Mouse (Mus musculus) kidney, adult 9 months (tissue): Measurements from ENCODE around the gene Ccdc190.

Experiments used
- DNase-seq: peaks from one replicate; pipeline ENCODE4 v3.0.0; 2022

Ccdc190 gene

GRCm38 (mm10) chr1:169934005-169934725 lies 5.7 kb downstream of the Ccdc190 start:
- peak; percentile 40 for DNase-seq

GRCm38 (mm10) chr1:169939345-169939744 lies 10.9 kb downstream of the Ccdc190 start:
- DNase-seq: peak; percentile 59

GRCm38 (mm10) chr1:169946004-169946403 lies 17.6 kb downstream of the Ccdc190 start:
- no peak for DNase-seq

GRCm38 (mm10) chr1:169947654-169948053 lies 19.2 kb downstream of the Ccdc190 start:
- peak; percentile 15 for DNase-seq

- DNase-seq: no peak
These were observed 19.8 kb downstream of the Ccdc190 start for GRCm38 (mm10) chr1:169948280-169948679.

DNA sequence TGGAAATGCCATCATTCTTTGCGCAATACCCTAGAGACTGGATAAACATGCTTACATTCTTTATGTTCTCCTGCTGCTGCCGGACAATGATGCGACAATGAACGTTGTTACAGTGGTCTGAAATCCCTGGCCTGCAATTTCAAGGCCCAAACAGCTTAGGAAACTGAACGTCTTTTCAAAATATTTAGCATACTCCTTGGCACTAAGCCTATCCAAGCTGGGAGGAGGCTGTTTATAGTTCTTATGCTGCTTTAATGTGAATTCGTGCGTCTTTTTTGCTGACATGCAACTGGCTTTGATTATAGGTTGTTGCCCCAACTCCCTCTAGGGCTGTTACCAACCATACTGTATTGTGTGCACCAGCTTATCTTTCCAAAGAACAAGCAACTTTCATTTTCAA lies 20.4 kb downstream of the Ccdc190 start:
- DNase-seq: no peak

- no peak for DNase-seq
These were observed 21.5 kb downstream of the Ccdc190 start for GRCm38 (mm10) chr1:169949981-169950380.

DNA sequence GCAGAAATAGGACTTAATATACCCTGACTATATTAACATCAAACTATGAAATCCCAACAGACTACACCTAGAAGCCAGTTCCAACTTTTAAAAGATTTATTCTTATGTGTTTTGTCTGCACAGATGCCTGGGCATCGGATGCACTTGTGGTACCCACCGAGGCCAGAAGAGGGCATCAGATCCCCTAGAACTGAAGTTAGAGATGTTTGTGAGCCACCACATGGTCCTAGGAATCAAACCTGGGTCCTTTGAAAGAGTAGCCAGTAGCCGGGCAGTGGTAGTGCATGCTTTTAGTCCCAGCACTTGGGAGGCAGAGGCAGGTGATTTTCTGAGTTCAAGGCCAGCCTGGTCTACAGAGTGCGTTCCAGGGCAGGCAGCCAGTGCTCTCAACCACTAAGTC lies 22.2 kb downstream of the Ccdc190 start:
- DNase-seq: peak; percentile 15

- no peak for DNase-seq
These were observed 23.1 kb downstream of the Ccdc190 start for GRCm38 (mm10) chr1:169951561-169951960.

GRCm38 (mm10) chr1:169952636-169953035 lies 24.2 kb downstream of the Ccdc190 start:
- DNase-seq: no peak

GRCm38 (mm10) chr1:169953106-169953505 lies 24.7 kb downstream of the Ccdc190 start:
- DNase-seq: no peak

GRCm38 (mm10) chr1:169968792-169969515 lies 40.5 kb downstream of the Ccdc190 start, which contains the start of gene Hsd17b7:
Gene Hsd17b7 (minus strand): TSS chr1:169969241.
- peak; percentile 99 for DNase-seq

GRCm38 (mm10) chr1:169969516-169969886 lies 41.1 kb downstream of the Ccdc190 start:
- no peak for DNase-seq

DNA sequence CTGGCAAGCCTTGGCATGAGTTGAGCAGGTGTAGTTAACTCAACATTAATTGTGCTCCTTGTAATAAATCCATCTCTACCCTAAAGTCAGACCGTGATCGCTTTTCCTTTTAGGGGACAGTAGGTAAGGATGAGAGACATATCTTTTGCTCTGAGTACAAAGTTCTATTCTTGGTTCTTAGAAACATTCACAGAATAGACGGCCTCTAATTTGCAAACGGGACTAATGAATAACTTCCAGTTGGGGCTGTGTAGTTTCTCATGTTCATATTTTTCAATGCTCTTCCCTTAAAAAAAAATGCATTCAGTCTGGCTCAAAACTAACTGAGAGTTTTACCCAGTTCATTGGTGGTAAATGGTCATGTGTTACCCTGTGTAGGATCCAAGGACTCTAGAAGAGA lies 42.5 kb downstream of the Ccdc190 start:
- peak; percentile 67 for DNase-seq

GRCm38 (mm10) chr1:169971998-169972397 lies 43.5 kb downstream of the Ccdc190 start:
- DNase-seq: no peak

DNA sequence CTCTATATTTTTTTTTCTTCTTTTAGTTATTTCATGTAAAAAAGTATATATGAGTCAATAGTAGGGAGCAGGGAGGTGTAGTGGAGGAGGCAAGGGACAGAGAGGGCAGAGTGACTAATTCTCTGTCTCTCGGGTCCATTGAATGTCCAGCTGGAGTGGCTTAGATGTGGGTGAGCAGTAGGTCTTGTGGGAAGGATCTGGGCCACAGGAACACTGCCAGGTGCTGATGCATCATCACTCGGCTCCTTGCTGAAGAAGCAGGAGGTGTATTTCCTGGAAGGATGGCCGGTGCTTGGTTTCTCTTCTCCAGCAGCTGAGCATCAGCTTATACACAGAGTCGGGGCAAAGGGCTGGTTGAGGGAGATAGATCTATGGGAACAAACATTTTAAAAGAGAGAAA lies 49.2 kb downstream of the Ccdc190 start:
- no peak for DNase-seq
